8 mouse cellular contexts compared by ENCODE assay signal in the genomic region with DNA sequence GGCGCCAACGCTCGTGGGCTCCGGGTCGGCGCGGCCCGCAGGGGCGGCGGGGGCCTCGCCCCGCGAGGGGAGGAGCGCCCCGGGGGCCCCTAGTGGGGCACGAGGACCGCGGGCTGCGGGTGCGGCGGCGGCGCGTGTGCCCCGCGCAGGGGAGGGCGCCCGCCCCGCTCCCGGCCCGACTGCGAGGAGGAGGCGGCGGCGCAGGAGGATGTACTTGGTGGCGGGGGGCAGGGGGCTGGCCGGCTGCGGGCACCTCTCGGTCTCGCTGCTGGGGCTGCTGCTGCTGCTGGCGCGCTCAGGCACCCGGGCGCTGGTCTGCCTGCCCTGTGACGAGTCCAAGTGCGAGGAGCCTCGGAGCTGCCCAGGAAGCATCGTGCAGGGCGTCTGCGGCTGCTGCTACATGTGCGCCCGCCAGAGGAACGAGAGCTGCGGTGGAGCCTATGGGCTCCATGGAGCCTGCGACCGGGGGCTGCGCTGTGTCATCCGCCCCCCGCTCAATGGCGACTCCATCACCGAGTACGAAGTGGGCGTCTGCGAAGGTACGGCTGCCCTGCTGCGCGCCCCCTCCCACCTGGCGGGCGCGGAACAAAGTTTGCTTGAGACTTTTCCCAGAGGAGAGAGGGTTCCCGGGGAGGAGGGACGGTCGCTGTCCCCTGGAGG. TPM values are rescaled to one million over a fixed set of nuclear protein-coding genes. Genes with fewer than 3 reads are reported as not detected.
DNase-seq lines count a peak whose midpoint lies in the region; ATAC-seq lines count a peak whose summit lies in the region.

No protein-coding gene starts in this region.

- peak overlapping the region; percentile 88 for H3K4me3 ChIP-seq in heart, embryonic 10.5 days
- peak overlapping the region; percentile 92 for H3K4me3 ChIP-seq in kidney, embryonic 15.5 days (replicated peaks)
- peak overlapping the region; percentile 66 for H3K4me3 ChIP-seq in liver, embryonic 15.5 days (replicated peaks)

- peak; percentile 44 for ATAC-seq in activated CD4-positive, CD25-positive, alpha-beta regulatory T cell, adult 4 months
- peak; percentile 55 for ATAC-seq in kidney, embryonic 15.5 days (replicated peaks; ENCODE audit: low FRiP score)
- ATAC-seq in liver, embryonic 15.5 days (ENCODE audit: insufficient read depth): peak; percentile 46

- peak; percentile 77 for DNase-seq in 3134 (ENCODE audit: extremely low read depth, insufficient read length, low spot score)
- DNase-seq in embryo, embryonic 10 days (ENCODE audit: low spot score): peak; percentile 68
- DNase-seq in heart, embryonic 10.5 days (ENCODE audit: low spot score): no peak
- peak; percentile 72 for DNase-seq in neural tube, embryonic 10.5 days (ENCODE audit: extremely low spot score, low spot score)
- DNase-seq in testis, postnatal 10 days (ENCODE audit: low spot score): peak; percentile 71

- peaks cover 42% of the 10 kb centered on the region for H3K27me3 ChIP-seq in heart, embryonic 10.5 days (ENCODE audit: insufficient read depth, poor library complexity, severe bottlenecking)
- H3K27me3 ChIP-seq in kidney, embryonic 15.5 days: peaks cover 6% of the 10 kb centered on the region; the same call in 1 of the 2 replicates
- H3K27me3 ChIP-seq in liver, embryonic 15.5 days: peaks cover 57% of the 10 kb centered on the region

- no peaks in the 10 kb centered on the region for H3K9me3 ChIP-seq in heart, embryonic 10.5 days
- no peaks in the 10 kb centered on the region for H3K9me3 ChIP-seq in kidney, embryonic 15.5 days (replicated peaks)
- no peaks in the 10 kb centered on the region for H3K9me3 ChIP-seq in liver, embryonic 15.5 days (replicated peaks)

- peak overlapping the region; percentile 91 for H3K27ac ChIP-seq in heart, embryonic 10.5 days
- peak overlapping the region; percentile 98 for H3K27ac ChIP-seq in kidney, embryonic 15.5 days
- H3K27ac ChIP-seq in liver, embryonic 15.5 days (replicated peaks): peak overlapping the region; percentile 38; the same call in 1 of the 2 replicates

- H3K9ac ChIP-seq in kidney, embryonic 15.5 days: peak overlapping the region; percentile 85
- H3K9ac ChIP-seq in liver, embryonic 15.5 days: peak overlapping the region; percentile 58

- H3K4me2 ChIP-seq in kidney, embryonic 15.5 days: peak overlapping the region; percentile 92
- peak overlapping the region; percentile 96 for H3K4me2 ChIP-seq in liver, embryonic 15.5 days

- peaks cover 31% of the 10 kb centered on the region for H3K4me1 ChIP-seq in heart, embryonic 10.5 days
- H3K4me1 ChIP-seq in kidney, embryonic 15.5 days: peaks cover 40% of the 10 kb centered on the region
- H3K4me1 ChIP-seq in liver, embryonic 15.5 days (replicated peaks): peaks cover 34% of the 10 kb centered on the region

- under 1% methylated on average over 66 of the region's 73 CpGs for WGBS in heart, embryonic 10.5 days
- WGBS in kidney, embryonic 15.5 days: under 1% methylated on average over 68 of the region's 73 CpGs
- WGBS in liver, embryonic 15.5 days (ENCODE audit: insufficient replicate concordance): under 1% methylated on average over 49 of the region's 73 CpGs

- no peaks in the 10 kb centered on the region for H3K36me3 ChIP-seq in heart, embryonic 10.5 days
- H3K36me3 ChIP-seq in kidney, embryonic 15.5 days: no peaks in the 10 kb centered on the region
- H3K36me3 ChIP-seq in liver, embryonic 15.5 days (replicated peaks): no peaks in the 10 kb centered on the region

RNA-seq across cellular contexts. Expression of gene Crim1, which starts 0.6 kb away (rescaled TPM):
- 1 to 10 TPM; 5.6 to 7.7 TPM for polyA plus RNA-seq in activated CD4-positive, CD25-positive, alpha-beta regulatory T cell, adult 4 months (2017; shearing (Covaris generic))
- 2.0 and 3.6 TPM in 2 replicates for polyA plus RNA-seq in heart, embryonic 10.5 days (2016; fragmentation: Nextera tagmentation; extraction: Ambion mirVana)
- polyA plus RNA-seq in kidney, embryonic 15.5 days (2015; fragmentation: Nextera tagmentation; extraction: Ambion mirVana): 6.2 and 6.5 TPM in 2 replicates
- polyA plus RNA-seq in liver, embryonic 15.5 days (2015; fragmentation: Nextera tagmentation; extraction: Ambion mirVana): 0.63 and 0.96 TPM in 2 replicates

Comparison
In these comparisons a context has a peak if more than half of its experiments do, and no peak if none do; other contexts are left out.
1. H3K27ac ChIP-seq: peak in every context shown above with its lines; median percentile 98 in kidney, embryonic 15.5 days; 91 in heart, embryonic 10.5 days; 38 in liver, embryonic 15.5 days.